Mouse (Mus musculus) mature B cell (primary cell): ENCODE results near the gene Gast.
"Not testable (repeated sequence)": the region's sequence is repeated elsewhere in the genome, so short reads cannot be mapped to it uniquely, and the experiment has no call there.

ENCODE experiments used
- in situ Hi-C: fragments of 300-500 bp; cut with MboI; formaldehyde crosslinking; loops from 2 replicates; pipeline ENCODE4 v1.14.3; 2019

The Gast gene

GRCm38 (mm10) chr11:100333944-100334457 lies at the start of gene Gast:
Gast (plus strand) TSS chr11:100334407.
- in situ Hi-C loops, result no loop called here

- in situ Hi-C loops, result loop anchor here (25.0 kb wide), 1 partner anchor 898 kb away; the partner anchor contains the start of gene Krt10
Observed at GRCm38 (mm10) chr11:100284988-100285387, 49.2 kb upstream of the Gast start.

- in situ Hi-C loops, result loop anchor here (25.0 kb wide), 1 partner anchor 900 kb away; the partner anchor contains the start of gene Krt10
Observed at GRCm38 (mm10) chr11:100287024-100287423, 47.2 kb upstream of the Gast start.

- in situ Hi-C loops, result loop anchor here (25.0 kb wide), 1 partner anchor 902 kb away; the partner anchor contains the start of gene Krt10
Observed at GRCm38 (mm10) chr11:100288942-100289341, 45.3 kb upstream of the Gast start.

GRCm38 (mm10) chr11:100290235-100290634 lies 44.0 kb upstream of the Gast start:
- in situ Hi-C loops, result loop anchor here (25.0 kb wide), 1 partner anchor 903 kb away; the partner anchor contains the start of gene Krt10

- in situ Hi-C loops, result loop anchor here (25.0 kb wide), 1 partner anchor 906 kb away; the partner anchor contains the start of gene Krt10
Observed at GRCm38 (mm10) chr11:100292884-100293283, 41.3 kb upstream of the Gast start.

- in situ Hi-C loops, result loop anchor here (25.0 kb wide), 1 partner anchor 908 kb away; the partner anchor contains the start of gene Krt10
Observed at GRCm38 (mm10) chr11:100295308-100295707, 38.9 kb upstream of the Gast start.

GRCm38 (mm10) chr11:100297801-100298200 lies 36.4 kb upstream of the Gast start:
- in situ Hi-C loops, result loop anchor here (25.0 kb wide), 1 partner anchor 910 kb away; the partner anchor contains the start of gene Krt10

- in situ Hi-C loops, result loop anchor here (25.0 kb wide), 1 partner anchor 911 kb away; the partner anchor contains the start of gene Krt10
Observed at GRCm38 (mm10) chr11:100298274-100299036, 35.8 kb upstream of the Gast start.

GRCm38 (mm10) chr11:100300293-100300692 lies 33.9 kb upstream of the Gast start:
- in situ Hi-C loops, result no loop called here

GRCm38 (mm10) chr11:100301292-100301691 lies 32.9 kb upstream of the Gast start:
- in situ Hi-C loops, result no loop called here

- in situ Hi-C loops, result no loop called here
Observed at GRCm38 (mm10) chr11:100307900-100308299, 26.3 kb upstream of the Gast start.

- in situ Hi-C loops, result not testable (repeated sequence)
Observed at GRCm38 (mm10) chr11:100308672-100309071, 25.5 kb upstream of the Gast start.

- in situ Hi-C loops, result no loop called here
Observed at GRCm38 (mm10) chr11:100311656-100312055, 22.6 kb upstream of the Gast start.

GRCm38 (mm10) chr11:100312096-100312679 lies 22.0 kb upstream of the Gast start:
- in situ Hi-C loops, result no loop called here

GRCm38 (mm10) chr11:100313424-100313823 lies 20.8 kb upstream of the Gast start:
- in situ Hi-C loops, result no loop called here

GRCm38 (mm10) chr11:100315439-100315838 lies 18.8 kb upstream of the Gast start:
- in situ Hi-C loops, result no loop called here

- in situ Hi-C loops, result no loop called here
Observed at GRCm38 (mm10) chr11:100317826-100318380, 16.3 kb upstream of the Gast start.

- in situ Hi-C loops, result no loop called here
Observed at GRCm38 (mm10) chr11:100318529-100319451, 15.4 kb upstream of the Gast start.

- in situ Hi-C loops, result no loop called here
Observed at GRCm38 (mm10) chr11:100319492-100320171, 14.6 kb upstream of the Gast start, which contains the start of gene Eif1. Eif1 (plus strand) TSS chr11:100319885.
